Mouse (Mus musculus) naive thymus-derived CD4-positive, alpha-beta T cell, adult 2 months (primary cell): ENCODE measurements around the gene Glyr1.
A peak's percentile ranks its signal among the peaks of the same experiment; 100 is the strongest.

Source experiments
- DNase-seq: peaks from one replicate; pipeline ENCODE4 v3.0.0-alpha.2; 2011; ENCODE audit warnings: low read depth

Glyr1 gene

DNA sequence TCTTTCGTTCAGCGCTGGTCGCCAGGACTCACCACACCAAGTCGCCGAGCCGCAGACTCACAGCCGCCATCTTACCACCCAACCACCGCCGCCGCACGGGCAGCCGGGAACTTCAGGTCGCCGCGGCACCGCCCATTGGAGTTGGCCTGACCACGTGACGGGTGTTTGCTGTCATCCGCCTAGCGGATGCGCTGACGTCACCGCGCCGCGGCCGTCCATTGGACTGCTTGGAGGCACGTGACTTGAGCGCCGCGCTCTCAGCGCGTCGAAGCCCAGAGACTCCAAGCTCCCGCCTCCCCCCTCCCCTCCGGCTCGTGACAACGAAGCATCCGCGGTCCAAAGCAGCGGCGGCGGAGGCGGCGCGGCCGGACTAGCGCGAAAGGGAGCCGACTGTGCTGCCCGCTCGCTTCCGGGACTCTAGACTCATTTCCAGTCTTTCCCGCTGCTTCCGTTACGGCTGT is at the start of gene Glyr1, which contains the start of gene Ubn1:
Glyr1 (minus strand) TSS at position 90 of the 461 bp plus-strand sequence.
Ubn1 (plus strand) TSS at position 284 of the 461 bp plus-strand sequence.
- DNase-seq = peak; percentile 100

DNA sequence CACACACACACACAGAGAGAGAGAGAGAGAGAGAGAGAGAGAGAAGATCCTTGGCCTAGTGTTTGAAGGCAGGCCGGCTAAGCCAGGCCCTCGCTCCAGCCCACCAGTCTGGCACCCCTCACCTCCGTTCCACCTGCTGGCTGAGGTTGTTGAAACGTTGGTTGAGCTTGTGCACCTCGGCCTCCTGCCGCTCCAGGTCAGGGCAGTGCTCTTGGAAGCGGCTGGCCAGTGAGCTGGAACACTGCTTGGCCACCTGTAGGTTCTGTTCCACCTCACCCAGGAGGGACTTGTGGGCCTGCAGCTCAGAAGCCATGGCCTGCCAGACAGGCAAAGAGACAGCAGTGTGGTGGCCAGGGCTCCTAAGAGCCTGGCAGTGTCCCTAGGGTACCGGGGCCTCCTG is 46.8 kb upstream of the Glyr1 start:
- DNase-seq = no peak

- DNase-seq = no peak
Observed at GRCm38 (mm10) chr16:5093285-5093684, 43.6 kb upstream of the Glyr1 start.

DNA sequence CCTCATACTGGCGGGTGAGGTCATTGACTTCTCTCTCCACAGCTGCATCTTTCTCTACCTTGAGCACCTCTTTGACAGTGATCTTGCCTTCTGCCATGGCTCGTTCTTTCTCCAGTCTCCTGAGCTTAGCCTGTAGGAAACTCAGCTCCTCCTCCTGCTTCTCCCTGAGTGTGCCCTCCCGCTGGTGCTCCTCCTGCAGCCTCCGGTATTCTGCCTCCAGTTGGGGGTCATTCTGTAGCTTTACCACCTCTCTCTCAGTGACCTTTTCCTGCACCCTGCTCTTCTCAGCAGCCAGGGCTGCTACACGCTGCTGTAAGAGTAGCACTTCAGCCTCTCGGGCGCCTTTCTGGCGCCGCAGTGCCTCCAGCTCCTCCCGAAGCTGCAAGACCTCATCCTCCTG is 39.4 kb upstream of the Glyr1 start:
- no peak for DNase-seq

DNA sequence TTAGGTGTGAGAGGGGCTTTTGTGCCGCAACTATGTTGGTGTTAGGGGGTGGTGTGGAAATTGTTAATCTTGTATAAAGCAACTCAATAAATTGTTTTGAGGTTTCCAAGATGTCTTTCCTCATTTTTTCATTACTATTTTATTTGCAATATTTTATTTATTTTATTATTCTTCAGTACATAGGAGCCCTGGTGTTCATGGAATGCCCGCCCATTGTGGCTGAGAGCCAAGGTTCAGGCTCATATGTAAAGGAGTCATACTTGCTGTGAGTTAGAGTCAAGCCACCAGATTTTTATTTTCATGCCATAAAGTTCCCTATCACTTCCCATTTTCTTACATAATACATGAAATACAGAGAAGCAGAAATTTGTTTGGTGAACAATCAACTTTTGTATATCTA is 36.5 kb upstream of the Glyr1 start:
- DNase-seq = no peak

DNA sequence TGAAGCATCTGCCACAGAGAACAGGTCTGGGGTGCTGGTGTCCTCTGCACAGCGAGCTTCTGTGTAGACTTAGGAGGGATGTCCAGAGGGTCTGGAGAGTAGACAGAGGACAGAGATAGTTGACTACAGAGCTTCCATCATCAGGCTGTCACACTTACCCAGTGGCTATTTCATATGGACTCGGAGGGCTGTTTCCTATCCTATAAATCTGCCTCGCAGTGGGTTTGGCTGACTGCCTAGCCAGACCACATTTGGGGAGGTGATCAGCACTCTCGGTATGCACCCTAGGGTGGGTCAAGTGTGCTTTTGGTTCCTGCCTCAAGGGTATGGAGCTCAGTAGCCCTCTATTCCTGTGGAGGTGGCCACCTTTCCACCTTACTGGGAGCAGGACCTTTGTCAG is 35.5 kb upstream of the Glyr1 start:
- no peak for DNase-seq

DNA sequence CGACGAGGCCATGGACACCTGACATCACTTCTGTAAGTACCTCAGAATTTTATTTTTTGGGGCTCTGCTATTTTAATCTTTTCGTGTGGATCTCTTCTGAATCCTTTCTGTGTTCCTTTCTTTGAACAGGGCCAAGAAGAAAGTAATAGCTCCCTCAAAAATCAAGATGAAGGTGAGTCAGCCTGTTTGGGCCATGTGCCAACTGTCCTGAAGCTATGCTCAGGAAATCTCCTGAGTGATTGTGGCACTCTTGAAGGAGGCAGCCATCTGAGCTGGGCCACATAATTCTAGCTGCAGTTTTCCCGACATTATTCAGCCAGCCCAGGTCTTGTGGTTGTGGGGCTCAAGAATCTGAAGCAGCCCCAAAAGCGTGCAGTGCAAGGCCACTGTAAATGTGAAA is 24.7 kb upstream of the Glyr1 start:
- DNase-seq = no peak

- DNase-seq = no peak
Observed at GRCm38 (mm10) chr16:5071974-5072373, 22.3 kb upstream of the Glyr1 start.

DNA sequence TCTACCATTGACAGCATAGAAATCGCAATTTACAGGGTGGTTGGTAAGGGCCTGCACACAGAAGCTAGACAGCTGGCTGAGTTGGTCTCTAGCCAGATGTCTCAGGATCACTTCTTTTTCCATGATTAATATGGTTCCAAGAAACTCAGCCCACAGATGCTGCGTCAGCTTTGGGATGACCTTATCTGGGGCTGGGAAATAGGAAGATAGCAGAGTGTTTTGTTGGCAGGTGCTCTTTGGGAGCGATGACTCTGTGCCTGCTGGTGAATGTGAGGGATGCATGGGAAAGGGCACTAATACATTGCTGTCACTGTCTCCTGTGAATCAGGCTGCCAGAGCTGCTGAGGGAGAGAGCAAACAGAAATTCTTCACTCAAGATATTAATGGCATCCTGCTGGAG is 20.7 kb upstream of the Glyr1 start:
- DNase-seq = no peak

- no peak for DNase-seq
Observed at GRCm38 (mm10) chr16:5063472-5063871, 13.8 kb upstream of the Glyr1 start.

- DNase-seq = peak; percentile 39
Observed at GRCm38 (mm10) chr16:5058114-5058513, 8.5 kb upstream of the Glyr1 start.

DNA sequence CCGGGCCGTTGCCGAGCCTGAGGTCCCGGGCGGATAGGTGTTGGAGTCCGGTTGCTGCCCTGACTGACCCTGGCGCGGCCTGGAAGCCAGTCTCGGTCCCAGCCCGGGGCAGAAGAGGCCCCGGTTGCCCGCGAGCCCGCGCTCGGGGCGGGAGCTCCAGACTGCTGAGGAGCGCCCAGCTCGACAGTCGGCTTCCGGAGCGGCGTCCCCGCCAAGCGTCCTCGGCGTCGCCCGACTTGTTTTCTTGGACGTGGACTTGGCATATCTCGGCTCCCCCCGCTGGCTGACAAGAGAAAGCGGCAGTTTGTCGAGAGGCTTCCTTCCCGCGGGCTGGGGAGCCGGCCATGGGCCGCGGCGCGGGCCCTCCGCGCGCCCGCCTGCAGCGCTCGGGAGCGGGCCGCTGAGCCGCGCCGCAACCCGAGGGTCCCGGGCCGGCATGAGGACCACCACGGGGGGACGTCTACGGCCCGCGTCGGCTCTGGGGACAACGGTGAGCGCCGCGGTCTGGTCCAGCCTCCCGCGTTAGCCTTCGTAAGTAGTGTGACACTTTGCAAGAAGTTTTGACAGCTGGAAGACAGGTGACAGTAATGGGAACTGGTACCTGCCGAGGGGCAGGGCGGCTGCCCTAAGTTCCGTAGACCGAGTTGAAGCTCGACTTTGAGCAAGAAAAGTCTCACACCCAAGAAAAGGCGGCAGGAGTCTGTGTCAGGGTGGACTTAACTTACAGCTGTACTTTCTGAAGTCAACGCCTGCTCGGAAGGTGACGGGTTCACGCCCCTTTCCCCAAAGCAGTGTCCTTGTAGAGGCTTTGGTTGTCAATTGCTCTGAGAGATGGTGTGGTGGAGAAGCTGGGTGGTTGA is 818 bp upstream of the Glyr1 start:
- DNase-seq = peak; percentile 89

- DNase-seq = no peak
Observed at GRCm38 (mm10) chr16:5049182-5049773, 385 bp downstream of the Glyr1 start.

GRCm38 (mm10) chr16:5045322-5045721 is 4.3 kb downstream of the Glyr1 start:
- DNase-seq = no peak

GRCm38 (mm10) chr16:5036649-5037234 is 12.9 kb downstream of the Glyr1 start:
- no peak for DNase-seq

DNA sequence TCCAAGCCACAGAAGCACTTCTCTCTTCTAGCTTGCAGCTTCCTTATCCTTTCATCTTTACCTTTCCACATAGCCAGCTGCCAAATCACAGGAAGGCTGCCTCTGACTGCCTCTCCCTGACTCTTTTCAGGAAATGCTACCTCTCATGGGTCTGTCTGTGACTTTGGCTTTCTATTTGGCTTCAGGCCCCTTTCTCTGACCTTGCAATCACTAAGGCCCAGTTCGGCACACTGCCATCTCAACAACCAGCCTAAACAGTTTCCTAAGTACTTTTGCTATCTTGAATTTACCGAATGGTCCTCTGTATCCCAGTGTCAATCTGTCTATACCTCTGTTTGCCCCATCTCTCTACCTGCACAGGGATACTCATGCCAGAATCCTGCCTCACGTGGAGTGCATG is 14.1 kb downstream of the Glyr1 start:
- no peak for DNase-seq

- peak; percentile 43 for DNase-seq
Observed at GRCm38 (mm10) chr16:5029847-5030246, 19.8 kb downstream of the Glyr1 start.

- DNase-seq = no peak
Observed at GRCm38 (mm10) chr16:5024021-5024420, 25.6 kb downstream of the Glyr1 start.

GRCm38 (mm10) chr16:5014578-5014977 is 35.1 kb downstream of the Glyr1 start:
- no peak for DNase-seq

DNA sequence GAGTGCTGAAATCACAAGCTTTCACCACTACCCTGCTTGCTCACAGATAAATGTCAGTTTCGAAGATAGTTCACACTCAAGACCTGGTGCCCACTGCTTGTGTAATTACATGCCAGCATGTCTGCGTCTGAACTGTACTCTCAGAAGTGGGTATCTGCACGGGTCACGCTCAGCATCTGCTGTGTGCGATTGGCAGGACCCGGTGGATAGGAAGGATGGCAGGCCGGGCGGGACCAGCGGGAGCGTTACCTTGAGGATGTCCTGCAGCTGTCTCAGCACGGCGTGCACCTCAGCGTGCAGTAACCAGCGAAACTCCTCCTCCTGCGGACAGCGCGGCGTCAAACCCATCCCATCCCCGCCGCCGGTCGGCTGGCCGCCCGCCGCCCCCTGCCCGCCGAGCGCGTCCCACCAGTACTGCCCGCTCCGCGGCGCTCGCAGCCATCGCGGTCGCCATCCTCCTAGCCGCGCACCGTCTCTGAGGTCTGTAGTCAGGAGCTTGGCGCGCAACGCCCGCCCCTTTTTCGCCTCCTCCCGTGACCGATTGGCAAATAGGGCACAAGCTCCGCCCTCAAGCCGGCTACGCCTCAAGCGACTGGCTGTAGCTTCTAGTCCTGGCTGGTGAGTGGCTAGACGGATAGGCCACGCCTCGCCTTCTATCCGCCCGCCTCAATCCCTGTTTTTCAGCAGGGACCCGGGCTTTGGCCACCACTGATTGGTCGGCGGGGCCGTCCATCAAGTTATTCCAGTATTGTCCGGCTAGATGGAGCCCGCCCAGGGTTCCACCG is 36.4 kb downstream of the Glyr1 start, which contains the start of gene Rogdi:
Rogdi (minus strand) TSS at position 500 of the 785 bp plus-strand sequence.
- peak; percentile 97 for DNase-seq

GRCm38 (mm10) chr16:5012036-5013005 is 37.3 kb downstream of the Glyr1 start:
- peak; percentile 7 for DNase-seq
